Mouse (Mus musculus): ENCODE measurements around the gene Prkca. TPM values are rescaled to one million over a fixed set of nuclear protein-coding genes. Genes with fewer than 3 reads are reported as not detected.

The Prkca gene
- polyA plus RNA-seq, 1 experiment from 2014 or later = 9.7 TPM

- Histone ChIP-seq H3K4me2 (replicated peaks) (no peak overlapping the region), H3K4me3 (replicated peaks) (no peak overlapping the region), H3K27me3 (peaks cover 14% of the 10 kb centered on the region), H3K36me3 (no peaks in the 10 kb centered on the region), H3K27ac (replicated peaks) (no peak overlapping the region), H3K9ac (no peak overlapping the region), H3K9me3 (replicated peaks) (no peaks in the 10 kb centered on the region), H3K4me1 (0 out of 2 replicates have a peak, but pooled peaks cover 1% of the 10 kb centered on the region)
- ATAC-seq (ENCODE audit: insufficient number of reproducible peaks, low FRiP score, low TSS enrichment, low read depth) = no peak
- WGBS = 42% methylated on average over 16 of the region's 16 CpGs
Measured at GRCm38 (mm10) chr11:107919852-107920508, 423.7 kb downstream of the Prkca start.

- Histone ChIP-seq H3K4me3 (replicated peaks) (no peak overlapping the region), H3K27ac (replicated peaks) (no peak overlapping the region), H3K9me3 (replicated peaks) (no peaks in the 10 kb centered on the region), H3K4me2 (replicated peaks) (no peak overlapping the region), H3K36me3 (no peaks in the 10 kb centered on the region), H3K4me1 (0 out of 2 replicates have a peak, but pooled peaks cover 6% of the 10 kb centered on the region), H3K27me3 (peaks cover 37% of the 10 kb centered on the region), H3K9ac (no peak overlapping the region)
- ATAC-seq (ENCODE audit: insufficient number of reproducible peaks, low FRiP score, low TSS enrichment, low read depth) = no peak
- 65% methylated on average over 9 of the region's 9 CpGs for WGBS
Measured at GRCm38 (mm10) chr11:107917721-107918235, 425.9 kb downstream of the Prkca start.

GRCm38 (mm10) chr11:107914634-107915226 is 429.0 kb downstream of the Prkca start, which contains the start of gene Cacng5:
Gene Cacng5, minus strand, starts transcription at chr11:107915055.
- 4% methylated on average over 36 of the region's 36 CpGs for WGBS
- no peak for ATAC-seq (ENCODE audit: insufficient number of reproducible peaks, low FRiP score, low TSS enrichment, low read depth)
- Histone ChIP-seq H3K36me3 (no peaks in the 10 kb centered on the region), H3K9ac (no peak within 1 kb of the TSS), H3K27me3 (peaks cover 37% of the 10 kb centered on the region), H3K4me2 (replicated peaks) (peak within 1 kb of the TSS; percentile 51), H3K4me3 (replicated peaks) (peak within 1 kb of the TSS; percentile 32), H3K27ac (replicated peaks) (no peak within 1 kb of the TSS), H3K4me1 (0 out of 2 replicates have a peak, but pooled peaks cover 6% of the 10 kb centered on the region), H3K9me3 (replicated peaks) (no peaks in the 10 kb centered on the region)

GRCm38 (mm10) chr11:107913317-107913716 is 430.4 kb downstream of the Prkca start:
- Histone ChIP-seq H3K9ac (no peak overlapping the region), H3K27ac (replicated peaks) (no peak overlapping the region), H3K4me3 (replicated peaks) (no peak overlapping the region), H3K27me3 (peaks cover 37% of the 10 kb centered on the region), H3K36me3 (no peaks in the 10 kb centered on the region), H3K4me1 (0 out of 2 replicates have a peak, but pooled peaks cover 6% of the 10 kb centered on the region), H3K9me3 (replicated peaks) (no peaks in the 10 kb centered on the region), H3K4me2 (replicated peaks) (no peak overlapping the region)
- WGBS = 54% methylated on average over 3 of the region's 3 CpGs
- ATAC-seq (ENCODE audit: insufficient number of reproducible peaks, low FRiP score, low TSS enrichment, low read depth) = no peak

GRCm38 (mm10) chr11:107905364-107905763 is 438.4 kb downstream of the Prkca start:
- H3K9me3 ChIP-seq (replicated peaks) = no peaks in the 10 kb centered on the region
- no peaks in the 10 kb centered on the region for H3K36me3 ChIP-seq
- WGBS = 78% methylated on average over 9 of the region's 9 CpGs
- H3K4me3 ChIP-seq (replicated peaks) = no peak overlapping the region
- no peak overlapping the region for H3K4me2 ChIP-seq (replicated peaks)
- H3K27ac ChIP-seq (replicated peaks) = no peak overlapping the region
- no peak overlapping the region for H3K9ac ChIP-seq
- no peaks in the 10 kb centered on the region for H3K4me1 ChIP-seq
- no peak for ATAC-seq (ENCODE audit: insufficient number of reproducible peaks, low FRiP score, low TSS enrichment, low read depth)
- no peaks in the 10 kb centered on the region for H3K27me3 ChIP-seq

GRCm38 (mm10) chr11:107903966-107904605 is 439.6 kb downstream of the Prkca start:
- WGBS = 50% methylated on average over 4 of the region's 4 CpGs

GRCm38 (mm10) chr11:107900470-107900869 is 443.3 kb downstream of the Prkca start:
- Histone ChIP-seq H3K4me2 (replicated peaks) (no peak overlapping the region), H3K4me3 (replicated peaks) (no peak overlapping the region), H3K9me3 (replicated peaks) (no peaks in the 10 kb centered on the region), H3K27ac (replicated peaks) (no peak overlapping the region), H3K27me3 (no peaks in the 10 kb centered on the region; the same call in 1 of the 2 replicates), H3K36me3 (no peaks in the 10 kb centered on the region), H3K9ac (no peak overlapping the region), H3K4me1 (no peaks in the 10 kb centered on the region)
- WGBS = 38% methylated on average over 4 of the region's 4 CpGs
- ATAC-seq (ENCODE audit: insufficient number of reproducible peaks, low FRiP score, low TSS enrichment, low read depth) = no peak

More at GRCm38 (mm10) chr11:107903966-107904605, 439.6 kb downstream of the Prkca start:
- H3K9me3 ChIP-seq (replicated peaks) = no peaks in the 10 kb centered on the region
- H3K4me3 ChIP-seq (replicated peaks) = no peak overlapping the region
- no peak overlapping the region for H3K9ac ChIP-seq
- H3K36me3 ChIP-seq = no peaks in the 10 kb centered on the region
- H3K27me3 ChIP-seq = no peaks in the 10 kb centered on the region
- no peak overlapping the region for H3K4me2 ChIP-seq (replicated peaks)
- ATAC-seq (ENCODE audit: insufficient number of reproducible peaks, low FRiP score, low TSS enrichment, low read depth) = no peak
- H3K27ac ChIP-seq (replicated peaks) = no peak overlapping the region
- no peaks in the 10 kb centered on the region for H3K4me1 ChIP-seq

GRCm38 (mm10) chr11:107898698-107899097 is 445.0 kb downstream of the Prkca start:
- Histone ChIP-seq H3K9ac (no peak overlapping the region), H3K4me3 (replicated peaks) (no peak overlapping the region), H3K4me2 (replicated peaks) (no peak overlapping the region), H3K4me1 (no peaks in the 10 kb centered on the region), H3K27ac (replicated peaks) (no peak overlapping the region), H3K9me3 (replicated peaks) (no peaks in the 10 kb centered on the region), H3K27me3 (no peaks in the 10 kb centered on the region; the same call in 1 of the 2 replicates), H3K36me3 (no peaks in the 10 kb centered on the region)
- no peak for ATAC-seq (ENCODE audit: insufficient number of reproducible peaks, low FRiP score, low TSS enrichment, low read depth)
- WGBS = 43% methylated on average over 2 of the region's 2 CpGs

- H3K27me3 ChIP-seq = no peaks in the 10 kb centered on the region; the same call in 1 of the 2 replicates
- WGBS = 51% methylated on average over 4 of the region's 4 CpGs
- no peak for ATAC-seq (ENCODE audit: insufficient number of reproducible peaks, low FRiP score, low TSS enrichment, low read depth)
Measured at GRCm38 (mm10) chr11:107895635-107896034, 448.1 kb downstream of the Prkca start.

GRCm38 (mm10) chr11:107891377-107891776 is 452.4 kb downstream of the Prkca start:
- Histone ChIP-seq H3K9me3 (replicated peaks) (no peaks in the 10 kb centered on the region), H3K27ac (replicated peaks) (no peak overlapping the region), H3K4me2 (replicated peaks) (no peak overlapping the region), H3K36me3 (no peaks in the 10 kb centered on the region), H3K4me3 (replicated peaks) (no peak overlapping the region), H3K9ac (no peak overlapping the region), H3K4me1 (no peaks in the 10 kb centered on the region), H3K27me3 (no peaks in the 10 kb centered on the region)
- WGBS = 77% methylated on average over 3 of the region's 3 CpGs
- no peak for ATAC-seq (ENCODE audit: insufficient number of reproducible peaks, low FRiP score, low TSS enrichment, low read depth)

More at GRCm38 (mm10) chr11:107895635-107896034, 448.1 kb downstream of the Prkca start:
- Histone ChIP-seq H3K9ac (no peak overlapping the region), H3K36me3 (no peaks in the 10 kb centered on the region), H3K27ac (replicated peaks) (no peak overlapping the region), H3K4me2 (replicated peaks) (no peak overlapping the region), H3K4me3 (replicated peaks) (no peak overlapping the region), H3K9me3 (replicated peaks) (no peaks in the 10 kb centered on the region), H3K4me1 (no peaks in the 10 kb centered on the region)

- H3K4me3 ChIP-seq (replicated peaks) = no peak overlapping the region
- H3K27me3 ChIP-seq = no peaks in the 10 kb centered on the region
- H3K36me3 ChIP-seq = no peaks in the 10 kb centered on the region
- no peak overlapping the region for H3K4me2 ChIP-seq (replicated peaks)
- no peak overlapping the region for H3K27ac ChIP-seq (replicated peaks)
- WGBS = 78% methylated on average over 6 of the region's 6 CpGs
- H3K4me1 ChIP-seq = no peaks in the 10 kb centered on the region
- ATAC-seq (ENCODE audit: insufficient number of reproducible peaks, low FRiP score, low TSS enrichment, low read depth) = no peak
- no peak overlapping the region for H3K9ac ChIP-seq
- H3K9me3 ChIP-seq (replicated peaks) = no peaks in the 10 kb centered on the region
Measured at GRCm38 (mm10) chr11:107887342-107887741, 456.4 kb downstream of the Prkca start.
